Mouse (Mus musculus): ENCODE results near the gene Myt1l.

The Myt1l gene

DNA sequence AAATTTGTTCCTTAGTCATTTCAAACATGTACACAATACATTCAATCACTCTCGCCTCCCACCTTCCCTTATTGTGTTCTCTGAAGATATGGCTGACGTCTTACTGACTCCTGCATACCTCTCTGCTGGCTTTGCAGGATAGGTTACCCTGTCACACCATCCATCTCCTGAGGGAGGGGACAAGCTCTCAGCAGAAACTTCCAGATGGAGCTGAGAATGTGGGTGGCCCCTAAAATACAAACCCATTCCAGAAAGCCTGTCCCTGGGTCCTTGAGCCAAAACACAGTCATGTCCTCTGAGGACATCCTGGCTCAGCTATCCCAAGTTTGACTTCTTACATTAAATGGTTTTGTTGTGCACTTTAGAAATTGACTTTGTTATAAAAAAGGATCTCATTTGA lies 129.7 kb downstream of the Myt1l start:
- DNase-seq: no peak

GRCm38 (mm10) chr12:29671984-29672383 lies 143.8 kb downstream of the Myt1l start:
- DNase-seq: no peak

DNA sequence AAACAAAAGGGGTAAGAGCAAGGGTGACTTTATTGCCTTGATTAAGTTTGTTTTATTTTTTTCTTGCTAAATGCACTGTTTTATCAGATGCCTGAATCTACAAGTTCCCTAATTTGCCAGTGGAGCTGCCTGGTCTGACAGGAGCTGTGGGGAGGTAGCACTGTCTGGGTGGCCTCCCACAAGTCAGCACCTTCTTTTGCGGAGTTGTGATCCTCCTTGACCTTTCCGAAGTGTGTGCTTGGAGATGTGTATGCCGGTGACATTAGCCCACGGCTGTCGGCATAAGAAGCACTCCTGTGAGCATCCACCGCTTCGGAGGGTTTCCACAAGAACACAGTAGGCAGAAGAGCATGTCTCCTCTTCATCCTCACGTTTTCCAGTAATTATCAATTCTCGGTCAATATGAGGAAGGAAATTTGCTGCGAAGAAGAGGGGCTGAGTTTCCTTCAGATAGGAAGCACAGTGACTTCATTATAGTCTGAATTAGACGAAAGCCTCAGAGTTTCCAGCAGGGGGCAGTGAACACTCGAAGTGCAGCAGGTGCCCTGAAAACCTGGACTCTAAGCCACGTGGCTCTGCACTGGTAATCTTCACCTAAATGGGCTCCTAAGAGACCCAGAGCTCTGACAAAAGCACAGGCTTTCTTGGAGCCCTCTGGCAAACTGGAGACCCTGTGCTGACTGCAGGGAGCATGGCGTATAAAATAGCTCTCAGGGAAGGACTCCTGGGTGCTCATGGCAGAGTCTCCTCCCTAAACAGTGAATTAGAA lies 147.6 kb downstream of the Myt1l start:
- DNase-seq: peak; percentile 76

- DNase-seq: no peak
Measured at GRCm38 (mm10) chr12:29682384-29682783, 154.2 kb downstream of the Myt1l start.

DNA sequence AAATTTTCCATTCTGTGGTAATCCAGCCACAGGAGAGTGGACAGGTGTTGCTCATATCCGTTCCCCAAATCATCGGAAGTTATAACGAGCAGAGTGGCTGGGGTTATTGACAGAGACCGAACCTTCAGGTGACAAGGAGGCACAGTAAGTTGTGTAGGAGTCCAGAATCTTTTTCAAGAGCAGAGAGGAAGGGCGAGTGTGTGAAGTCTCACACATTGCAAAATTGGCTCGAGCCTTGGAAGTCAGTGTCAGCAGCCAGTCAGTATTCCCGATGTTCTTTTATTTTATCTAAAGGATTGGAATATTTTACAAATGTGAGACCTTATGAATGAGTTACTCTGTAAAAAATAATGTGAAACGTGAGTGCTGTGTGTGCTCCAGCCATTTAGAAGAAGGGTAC lies 154.8 kb downstream of the Myt1l start:
- no peak for DNase-seq

DNA sequence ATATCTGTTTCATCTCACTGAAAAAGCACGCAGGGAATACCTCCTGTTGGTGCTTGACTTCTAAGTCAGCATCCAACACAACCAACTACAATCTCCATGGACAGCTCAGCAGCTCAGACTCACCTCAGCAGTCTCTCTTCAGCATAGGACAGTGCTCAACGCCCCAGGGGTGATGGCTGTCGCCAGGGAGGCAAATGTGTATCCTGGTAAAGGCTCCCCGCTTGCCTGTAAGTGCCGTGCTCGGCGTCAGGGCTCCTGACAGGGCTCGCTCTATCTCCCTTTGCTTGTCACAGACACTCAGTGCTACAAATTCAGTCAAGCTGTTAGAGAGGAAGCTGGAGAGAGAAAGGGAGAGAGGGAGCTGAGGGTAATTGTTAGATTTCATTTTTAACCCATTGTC lies 158.1 kb downstream of the Myt1l start:
- peak; percentile 51 for DNase-seq

DNA sequence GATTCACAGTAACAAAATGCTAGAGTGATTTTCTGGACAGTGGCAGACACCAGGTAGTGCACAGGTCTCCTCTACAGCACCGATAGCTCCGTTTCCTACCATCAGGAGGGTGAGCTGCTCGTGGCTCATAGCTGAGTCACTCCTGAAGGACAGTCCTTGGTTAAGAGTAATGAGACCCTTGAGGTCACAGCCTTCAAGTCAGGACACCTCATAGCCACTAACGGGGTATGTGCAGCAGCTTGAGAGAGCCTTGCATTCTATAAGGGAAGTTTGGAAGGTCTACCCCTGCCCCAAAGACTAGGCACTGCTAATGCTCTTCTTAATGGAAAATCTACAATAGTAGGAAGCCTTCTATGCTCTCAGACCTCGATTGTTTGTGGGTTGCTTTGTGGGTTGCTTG lies 163.4 kb downstream of the Myt1l start:
- DNase-seq: no peak

GRCm38 (mm10) chr12:29695194-29695593 lies 167.0 kb downstream of the Myt1l start:
- DNase-seq: peak; percentile 13

GRCm38 (mm10) chr12:29697526-29698500 lies 169.6 kb downstream of the Myt1l start:
- DNase-seq: peak; percentile 52

GRCm38 (mm10) chr12:29698541-29698940 lies 170.4 kb downstream of the Myt1l start:
- DNase-seq: peak; percentile 30

GRCm38 (mm10) chr12:29698976-29699375 lies 170.8 kb downstream of the Myt1l start:
- peak; percentile 70 for DNase-seq

- DNase-seq: no peak
Measured at GRCm38 (mm10) chr12:29699386-29699785, 171.2 kb downstream of the Myt1l start.

GRCm38 (mm10) chr12:29700026-29700425 lies 171.8 kb downstream of the Myt1l start:
- DNase-seq: no peak

- no peak for DNase-seq
Measured at GRCm38 (mm10) chr12:29701076-29701475, 172.9 kb downstream of the Myt1l start.

GRCm38 (mm10) chr12:29701731-29702316 lies 173.6 kb downstream of the Myt1l start:
- DNase-seq: peak; percentile 77

- peak; percentile 88 for DNase-seq
Measured at GRCm38 (mm10) chr12:29702626-29703025, 174.4 kb downstream of the Myt1l start.

- no peak for DNase-seq
Measured at GRCm38 (mm10) chr12:29703541-29703940, 175.4 kb downstream of the Myt1l start.

GRCm38 (mm10) chr12:29707094-29707493 lies 178.9 kb downstream of the Myt1l start:
- DNase-seq: no peak

DNA sequence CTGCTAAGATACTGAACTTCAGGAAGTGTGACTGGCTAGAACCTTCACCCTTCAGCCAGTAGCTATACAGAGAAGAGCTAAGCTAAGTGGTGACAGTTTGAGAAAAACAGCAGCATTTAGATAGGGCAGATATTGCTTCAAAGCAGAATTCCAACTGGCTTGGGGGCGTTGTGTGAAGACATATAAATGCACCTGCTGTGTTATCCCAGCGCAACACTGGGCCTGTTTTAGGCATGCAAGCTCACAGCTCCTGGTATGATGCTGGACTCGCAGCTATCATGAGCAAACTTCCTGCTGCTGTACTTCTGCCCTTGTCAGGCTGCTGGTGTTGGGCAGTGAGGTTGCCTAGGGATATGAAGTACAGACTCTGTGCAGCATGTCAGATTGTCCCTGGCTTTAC lies 180.0 kb downstream of the Myt1l start:
- no peak for DNase-seq

DNA sequence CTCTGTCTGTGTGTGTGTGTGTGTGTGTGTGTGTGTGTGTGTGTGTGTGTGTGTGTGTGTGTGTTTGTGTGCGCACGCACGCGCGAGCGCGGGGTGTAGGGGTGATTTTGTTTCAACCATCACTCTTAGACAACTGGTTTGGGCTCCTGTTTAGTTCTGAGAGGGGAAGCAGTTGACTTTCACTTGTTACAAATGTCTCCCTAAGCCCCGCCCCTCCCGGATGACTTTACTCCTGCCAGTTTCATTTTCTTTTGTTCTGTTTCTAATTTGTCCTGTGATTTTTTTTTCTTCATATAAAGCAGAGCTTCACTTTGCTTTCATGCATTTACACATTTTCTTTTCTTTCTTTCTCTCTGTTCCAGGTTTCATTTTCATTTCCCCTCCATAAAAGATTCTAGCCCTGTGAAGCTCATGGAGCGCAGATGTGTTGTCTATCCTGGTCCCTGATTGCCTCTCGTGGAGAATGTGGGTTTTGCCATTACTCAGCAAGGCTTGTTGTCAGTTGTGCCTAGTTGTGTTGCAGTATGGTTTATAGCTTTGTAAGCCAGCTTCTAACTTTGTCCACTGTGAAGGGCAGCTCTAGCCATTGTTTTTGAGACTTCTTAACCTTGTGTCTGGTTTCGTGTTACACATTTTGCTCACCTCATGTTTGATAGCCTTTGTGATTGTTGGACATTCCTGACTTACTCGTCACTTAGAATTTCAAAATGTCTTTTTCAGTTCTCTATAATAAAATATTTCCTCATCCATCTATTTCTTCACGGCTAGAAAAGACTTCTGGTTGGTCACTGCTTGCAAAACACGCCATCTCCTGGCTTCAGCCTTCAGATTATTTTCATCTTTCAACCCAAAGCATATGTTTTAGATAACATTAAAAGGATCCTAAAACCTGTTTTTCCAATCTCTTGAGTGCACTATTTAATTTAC lies 184.9 kb downstream of the Myt1l start:
- no peak for DNase-seq

DNA sequence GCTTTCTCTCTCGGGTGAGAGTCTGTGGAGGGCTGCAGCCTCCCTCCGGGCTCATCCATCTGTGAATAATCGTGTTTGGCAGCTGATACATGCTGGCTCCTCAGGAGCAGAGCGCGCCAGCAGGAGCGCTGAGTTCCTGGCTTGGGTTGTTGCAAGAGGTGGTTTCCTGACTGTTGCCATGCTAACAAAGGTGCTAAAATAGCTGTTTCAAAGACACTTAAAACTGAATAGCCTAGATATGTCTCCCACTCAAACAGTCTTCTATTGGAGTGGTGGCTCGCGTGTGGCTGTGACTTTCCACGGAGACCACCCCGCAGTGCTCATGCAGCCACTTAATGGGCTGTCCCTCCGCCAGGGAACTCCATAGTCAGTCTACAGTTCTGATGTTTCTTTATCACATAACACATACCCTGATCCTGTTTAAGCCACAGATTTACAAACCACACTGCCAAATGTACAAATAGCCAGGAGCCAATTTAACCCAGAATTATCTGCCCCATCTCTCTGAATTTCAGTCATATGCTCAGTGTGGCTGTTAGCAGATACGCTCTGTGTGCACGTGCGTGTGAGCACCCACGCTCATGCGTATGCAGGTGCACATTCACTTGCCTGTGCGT lies 195.6 kb downstream of the Myt1l start:
- peak; percentile 84 for DNase-seq

GRCm38 (mm10) chr12:29728294-29728693 lies 200.1 kb downstream of the Myt1l start:
- peak; percentile 74 for DNase-seq
